Mouse (Mus musculus) liver, adult 2 months (tissue): ENCODE measurements around the gene Syt1. TPM values are rescaled to one million over a fixed set of nuclear protein-coding genes. Genes with fewer than 3 reads are reported as not detected.

Experiments used
- DNase-seq: peaks from one replicate; pipeline ENCODE4 v3.0.0-alpha.2; 2011; ENCODE audit warnings: low read depth, low spot score; ENCODE audit errors: extremely low read depth
- H3K27ac ChIP-seq: fragments of 200-500 bp; replicated peaks from 2 replicates; pipeline ENCODE4 v1.5.1; 2012; ENCODE audit warnings: low read depth, mild to moderate bottlenecking, control low read depth, inconsistent platforms, low read length; ENCODE audit not compliant: insufficient read depth
- H3K27me3 ChIP-seq: fragments of 200-500 bp; 2 replicates; pipeline ENCODE4 v1.6.1; 2012; ENCODE audit warnings: mild to moderate bottlenecking, moderate library complexity, low read length, inconsistent platforms; ENCODE audit not compliant: control insufficient read depth, insufficient read depth
- H3K36me3 ChIP-seq: fragments of 200-500 bp; 2 replicates; pipeline ENCODE4 v1.6.1; 2012; ENCODE audit warnings: low read length, inconsistent platforms; ENCODE audit not compliant: control insufficient read depth, insufficient read depth
- H3K4me1 ChIP-seq: fragments of 200-500 bp; 2 replicates; pipeline ENCODE4 v1.6.1; 2011; ENCODE audit warnings: low read length; ENCODE audit not compliant: control insufficient read depth, insufficient read depth
- H3K4me3 ChIP-seq: fragments of 200-500 bp; 2 replicates; pipeline ENCODE4 v1.5.1; 2011; ENCODE audit warnings: low read depth, mild to moderate bottlenecking, control low read depth, low read length, moderate library complexity; ENCODE audit not compliant: insufficient read depth
- H3K79me2 ChIP-seq: fragments of 200-500 bp; 2 replicates; pipeline ENCODE4 v1.6.1; 2012; ENCODE audit warnings: inconsistent platforms, mild to moderate bottlenecking, low read length, moderate library complexity; ENCODE audit not compliant: control insufficient read depth, insufficient read depth
- H3K9ac ChIP-seq: fragments of 200-500 bp; 2 replicates; pipeline ENCODE4 v1.6.1; 2012; ENCODE audit warnings: low read depth, mild to moderate bottlenecking, control low read depth, inconsistent platforms, low read length
- CTCF ChIP-seq: fragments of 200-500 bp; IDR thresholded peaks from 2 replicates; pipeline ENCODE4 v1.5.1; 2011; ENCODE audit warnings: low read depth, low read length, control low read depth
- POLR2A ChIP-seq: fragments of 200-500 bp; IDR thresholded peaks from 2 replicates; pipeline ENCODE4 v1.6.1; 2011; ENCODE audit warnings: low read length, control low read depth; ENCODE audit not compliant: insufficient read depth; ENCODE audit errors: extremely low read depth
- WGBS: fragments of 180-500 bp; shearing (Covaris S2); methylation state at CpG from one replicate; pipeline ENCODE4 v1.1.7; 2018; 5-methylcytosine and 5-hydroxymethylcytosine counted together
- polyA plus RNA-seq: library from polyadenylated mRNA; depleted of rRNA; stranded (reverse); fragments of >200 nt; gene quantifications from 2 replicates; pipeline ENCODE4 v1.2.3, GENCODE M21; 2012
- total RNA-seq: library from RNA; depleted of rRNA; stranded (reverse); fragments of >200 nt; gene quantifications from 2 replicates; pipeline ENCODE4 v1.2.3, GENCODE M21; 2014

The Syt1 gene
- total and polyA plus RNA-seq, 2 experiments, result 2.5 to 5.8 TPM

- H3K9ac ChIP-seq, result peak overlapping the region; percentile 13; the same call in 1 of the 2 replicates
- no peaks in the 10 kb centered on the region for H3K79me2 ChIP-seq
- no peaks in the 10 kb centered on the region for H3K27me3 ChIP-seq
- H3K27ac ChIP-seq, result peak overlapping the region; percentile 68
- DNase-seq, result peak; percentile 95
- H3K4me1 ChIP-seq, result peaks cover 5% of the 10 kb centered on the region
- no peak overlapping the region for H3K4me3 ChIP-seq
- TF ChIP-seq CTCF, result peak; percentile 41; the same call in 1 of the 2 replicates
- no peak for TF ChIP-seq POLR2A
- no peaks in the 10 kb centered on the region for H3K36me3 ChIP-seq
- 22% methylated on average over 11 of the region's 11 CpGs for WGBS
Measured at GRCm38 (mm10) chr10:108454691-108455117, 556.1 kb downstream of the Syt1 start.

DNA sequence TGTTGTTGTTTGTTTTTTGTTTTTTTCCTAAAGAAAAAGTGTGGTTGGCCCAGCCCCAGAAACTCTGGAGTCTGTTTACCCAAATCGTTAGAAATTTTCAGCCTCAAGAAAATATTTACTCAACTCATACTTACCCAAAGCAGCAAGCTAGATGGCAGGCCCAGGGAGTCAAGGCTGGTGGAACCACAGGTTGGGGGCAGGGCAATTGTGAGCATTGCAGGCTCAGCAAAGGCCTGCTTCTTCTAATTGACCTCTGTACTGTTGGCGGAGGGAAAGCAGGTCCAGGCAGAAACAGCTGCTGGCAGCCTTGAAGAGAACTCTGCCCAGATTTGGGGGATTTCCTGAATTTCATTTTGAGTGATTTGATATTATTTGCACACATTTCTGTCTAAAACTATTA lies 557.2 kb downstream of the Syt1 start:
- H3K4me1 ChIP-seq, result peaks cover 11% of the 10 kb centered on the region
- H3K36me3 ChIP-seq, result no peaks in the 10 kb centered on the region
- 18% methylated on average over 2 of the region's 2 CpGs for WGBS
- no peak overlapping the region for H3K9ac ChIP-seq
- no peaks in the 10 kb centered on the region for H3K79me2 ChIP-seq
- TF ChIP-seq CTCF, result no peak
- TF ChIP-seq POLR2A, result no peak
- peak; percentile 98 for DNase-seq
- no peak overlapping the region for H3K4me3 ChIP-seq
- no peaks in the 10 kb centered on the region for H3K27me3 ChIP-seq
- H3K27ac ChIP-seq, result 0 out of 2 replicates have a peak overlapping the region, but pooled peaks have one; percentile 15

GRCm38 (mm10) chr10:108452421-108452820 lies 558.4 kb downstream of the Syt1 start:
- 95% methylated on average over 9 of the region's 9 CpGs for WGBS
- Histone ChIP-seq H3K36me3 (no peaks in the 10 kb centered on the region), H3K9ac (no peak overlapping the region), H3K27ac (no peak overlapping the region), H3K4me1 (peaks cover 17% of the 10 kb centered on the region), H3K4me3 (no peak overlapping the region), H3K79me2 (no peaks in the 10 kb centered on the region), H3K27me3 (no peaks in the 10 kb centered on the region)
- DNase-seq, result peak; percentile 24
- TF ChIP-seq CTCF, result no peak

DNA sequence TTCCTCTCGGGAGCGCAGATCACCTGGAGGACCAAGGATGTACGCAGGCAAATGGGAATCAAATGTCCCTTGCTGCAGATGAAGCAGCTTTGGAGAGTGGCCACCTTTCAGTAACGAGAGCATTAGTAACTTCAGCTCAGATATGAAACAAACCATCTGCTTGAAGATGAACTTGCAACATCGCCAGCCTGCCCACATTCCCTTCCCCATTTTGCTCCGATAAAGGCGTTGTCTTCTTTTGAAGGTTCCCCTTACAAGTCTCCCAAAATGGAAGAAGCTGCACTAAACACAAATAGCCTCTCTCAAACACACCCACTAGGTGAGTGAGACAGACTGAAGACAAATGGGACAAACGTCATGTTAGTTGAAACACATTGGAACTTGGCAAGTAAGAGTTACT lies 559.3 kb downstream of the Syt1 start:
- WGBS, result 91% methylated on average over 8 of the region's 8 CpGs
- no peak overlapping the region for H3K9ac ChIP-seq
- no peak for TF ChIP-seq POLR2A
- TF ChIP-seq CTCF, result no peak
- no peaks in the 10 kb centered on the region for H3K36me3 ChIP-seq
- no peak overlapping the region for H3K27ac ChIP-seq
- H3K4me1 ChIP-seq, result peaks cover 20% of the 10 kb centered on the region
- H3K4me3 ChIP-seq, result no peak overlapping the region
- DNase-seq, result peak; percentile 45
- no peaks in the 10 kb centered on the region for H3K79me2 ChIP-seq
- H3K27me3 ChIP-seq, result no peaks in the 10 kb centered on the region

GRCm38 (mm10) chr10:108450401-108450800 lies 560.4 kb downstream of the Syt1 start:
- Histone ChIP-seq H3K27me3 (no peaks in the 10 kb centered on the region), H3K4me3 (no peak overlapping the region), H3K9ac (no peak overlapping the region), H3K79me2 (no peaks in the 10 kb centered on the region), H3K36me3 (no peaks in the 10 kb centered on the region), H3K4me1 (peaks cover 25% of the 10 kb centered on the region), H3K27ac (no peak overlapping the region)
- no peak for DNase-seq
- TF ChIP-seq POLR2A, result no peak
- no peak for TF ChIP-seq CTCF
- 96% methylated on average over 4 of the region's 4 CpGs for WGBS

GRCm38 (mm10) chr10:108448421-108448820 lies 562.4 kb downstream of the Syt1 start:
- H3K4me1 ChIP-seq, result peaks cover 27% of the 10 kb centered on the region
- TF ChIP-seq CTCF (no peak), POLR2A (no peak)
- H3K36me3 ChIP-seq, result no peaks in the 10 kb centered on the region
- H3K79me2 ChIP-seq, result no peaks in the 10 kb centered on the region
- no peaks in the 10 kb centered on the region for H3K27me3 ChIP-seq
- no peak overlapping the region for H3K9ac ChIP-seq
- 17% methylated on average over 11 of the region's 11 CpGs for WGBS
- DNase-seq, result peak; percentile 91
- H3K27ac ChIP-seq, result peak overlapping the region; percentile 30
- H3K4me3 ChIP-seq, result no peak overlapping the region
